Mouse (Mus musculus) activated CD4-positive, CD25-positive, alpha-beta regulatory T cell, adult 4 months (primary cell): ENCODE results near the gene Ptch1. TPM values are rescaled to one million over a fixed set of nuclear protein-coding genes. Genes with fewer than 3 reads are reported as not detected.

ENCODE experiments used
- ATAC-seq: one replicate; pipeline ENCODE4 v1.8.0; 2017
- polyA plus RNA-seq, 2 experiments: library from polyadenylated mRNA; unstranded; fragments of 100-300 nt; shearing (Covaris generic); gene quantifications; one replicate each; pipeline ENCODE4 v1.2.1; 2017

Gene Ptch1
- polyA plus RNA-seq, result 10 to 100 TPM; 10.2 to 10.3 TPM

- ATAC-seq, result peak; percentile 43
These were observed at the start of gene Ptch1 for GRCm38 (mm10) chr13:63573256-63573835. Ptch1 (minus strand) TSS chr13:63573598.

- ATAC-seq, result no peak
These were observed 47.9 kb upstream of the Ptch1 start for GRCm38 (mm10) chr13:63621301-63621700.

- ATAC-seq, result no peak
These were observed 39.8 kb upstream of the Ptch1 start for GRCm38 (mm10) chr13:63613201-63613600.

GRCm38 (mm10) chr13:63609734-63610133 lies 36.3 kb upstream of the Ptch1 start:
- no peak for ATAC-seq

GRCm38 (mm10) chr13:63597593-63597992 lies 24.2 kb upstream of the Ptch1 start:
- no peak for ATAC-seq

- ATAC-seq, result no peak
These were observed 22.5 kb upstream of the Ptch1 start for GRCm38 (mm10) chr13:63595869-63596268.

- no peak for ATAC-seq
These were observed 20.2 kb upstream of the Ptch1 start for GRCm38 (mm10) chr13:63593469-63594050.

GRCm38 (mm10) chr13:63592755-63593154 lies 19.4 kb upstream of the Ptch1 start:
- no peak for ATAC-seq

- ATAC-seq, result no peak
These were observed 1.2 kb upstream of the Ptch1 start for GRCm38 (mm10) chr13:63574601-63575000.

GRCm38 (mm10) chr13:63572453-63573255 lies 744 bp downstream of the Ptch1 start:
- ATAC-seq, result no peak

GRCm38 (mm10) chr13:63572111-63572452 lies 1.3 kb downstream of the Ptch1 start:
- no peak for ATAC-seq

- no peak for ATAC-seq
These were observed 2.9 kb downstream of the Ptch1 start for GRCm38 (mm10) chr13:63570456-63570855.

GRCm38 (mm10) chr13:63569396-63569756 lies 4.0 kb downstream of the Ptch1 start:
- no peak for ATAC-seq

GRCm38 (mm10) chr13:63568741-63569395 lies 4.5 kb downstream of the Ptch1 start:
- ATAC-seq, result no peak

- no peak for ATAC-seq
These were observed 5.1 kb downstream of the Ptch1 start for GRCm38 (mm10) chr13:63568306-63568705.

GRCm38 (mm10) chr13:63567677-63568293 lies 5.6 kb downstream of the Ptch1 start:
- ATAC-seq, result peak; percentile 60

GRCm38 (mm10) chr13:63566018-63567015 lies 7.1 kb downstream of the Ptch1 start:
- peak; percentile 47 for ATAC-seq

GRCm38 (mm10) chr13:63565320-63566017 lies 7.9 kb downstream of the Ptch1 start:
- ATAC-seq, result no peak

GRCm38 (mm10) chr13:63564626-63565319 lies 8.6 kb downstream of the Ptch1 start:
- peak; percentile 22 for ATAC-seq
